ENCODE assay signal across 20 mouse cellular contexts in genomic region chr6:127641077-127641801, GRCm38 (mm10).
DNase-seq lines count a peak whose midpoint lies in the region; ATAC-seq lines count a peak whose summit lies in the region.
"Had no signal": no experiment of that assay in that cellular context is flagged by ENCODE, and none has a peak within 500 bp of the region (broad histone marks: within the 10 kb centered on the region; RNA-seq: fewer than 3 reads in every experiment).

No protein-coding gene starts in this region.

- no peak overlapping the region for H3K27ac ChIP-seq in heart, embryonic 12.5 days (ENCODE audit: poor library complexity, severe bottlenecking)
- no peak overlapping the region for H3K27ac ChIP-seq in stomach, embryonic 14.5 days (ENCODE audit: low read length)
- no peak overlapping the region for H3K27ac ChIP-seq in limb, embryonic 10.5 days
- H3K27ac ChIP-seq: embryonic facial prominence, embryonic 15.5 days; lung, embryonic 15.5 days; midbrain, embryonic 15.5 days; neural tube, embryonic 15.5 days had no signal

- H3K9me3 ChIP-seq in heart, embryonic 12.5 days (replicated peaks) = no peaks in the 10 kb centered on the region
- H3K9me3 ChIP-seq in stomach, embryonic 14.5 days (ENCODE audit: control insufficient read depth, low read depth, low read length) = no peaks in the 10 kb centered on the region
- no peaks in the 10 kb centered on the region for H3K9me3 ChIP-seq in limb, embryonic 10.5 days (replicated peaks)
- H3K9me3 ChIP-seq: embryonic facial prominence, embryonic 15.5 days; lung, embryonic 15.5 days; megakaryocyte, embryonic 14.5 days; midbrain, embryonic 15.5 days; neural tube, embryonic 15.5 days had no signal

- no peak overlapping the region for H3K4me2 ChIP-seq in heart, embryonic 12.5 days
- no peak overlapping the region for H3K4me2 ChIP-seq in stomach, embryonic 14.5 days (replicated peaks; ENCODE audit: low read depth, low read length)
- H3K4me2 ChIP-seq: embryonic facial prominence, embryonic 15.5 days; liver, embryonic 11.5 days; lung, embryonic 15.5 days; midbrain, embryonic 15.5 days; neural tube, embryonic 15.5 days had no signal

- WGBS in heart, embryonic 12.5 days = 38% methylated on average over 8 of the region's 8 CpGs
- WGBS in stomach, embryonic 14.5 days = 46% methylated on average over 8 of the region's 8 CpGs
- 73% methylated on average over 8 of the region's 8 CpGs for WGBS in limb, embryonic 10.5 days

- ATAC-seq in heart, embryonic 12.5 days (ENCODE audit: insufficient number of reproducible peaks, low FRiP score) = 0 out of 2 replicates have a peak, but pooled peaks have one; percentile 48
- ATAC-seq in stomach, embryonic 14.5 days (ENCODE audit: insufficient number of reproducible peaks, insufficient read depth, low FRiP score, low read depth) = 0 out of 2 replicates have a peak, but pooled peaks have one; percentile 21
- ATAC-seq: midbrain, embryonic 15.5 days had no signal

- H3K36me3 ChIP-seq in heart, embryonic 12.5 days = no peaks in the 10 kb centered on the region
- H3K36me3 ChIP-seq in stomach, embryonic 14.5 days (ENCODE audit: control insufficient read depth, insufficient read depth, low read length) = no peaks in the 10 kb centered on the region
- H3K36me3 ChIP-seq in limb, embryonic 10.5 days = no peaks in the 10 kb centered on the region
- H3K36me3 ChIP-seq: embryonic facial prominence, embryonic 15.5 days; lung, embryonic 15.5 days; midbrain, embryonic 15.5 days; neural tube, embryonic 15.5 days had no signal

- 0 out of 2 replicates have a peak, but pooled peaks cover 9% of the 10 kb centered on the region for H3K27me3 ChIP-seq in heart, embryonic 12.5 days (replicated peaks)
- no peaks in the 10 kb centered on the region for H3K27me3 ChIP-seq in stomach, embryonic 14.5 days (ENCODE audit: control insufficient read depth, insufficient read depth, low read length)
- no peaks in the 10 kb centered on the region for H3K27me3 ChIP-seq in limb, embryonic 10.5 days (ENCODE audit: low read depth, poor library complexity, severe bottlenecking)
- H3K27me3 ChIP-seq: embryonic facial prominence, embryonic 15.5 days; lung, embryonic 15.5 days; midbrain, embryonic 15.5 days; neural tube, embryonic 15.5 days had no signal

- no peak overlapping the region for H3K4me3 ChIP-seq in heart, embryonic 12.5 days
- H3K4me3 ChIP-seq in stomach, embryonic 14.5 days (ENCODE audit: low read depth, low read length) = no peak overlapping the region
- H3K4me3 ChIP-seq in limb, embryonic 10.5 days = no peak overlapping the region
- H3K4me3 ChIP-seq: embryonic facial prominence, embryonic 15.5 days; lung, embryonic 15.5 days; megakaryocyte, embryonic 14.5 days; midbrain, embryonic 15.5 days; neural tube, embryonic 15.5 days had no signal

- peaks cover 31% of the 10 kb centered on the region for H3K4me1 ChIP-seq in heart, embryonic 12.5 days (replicated peaks)
- no peaks in the 10 kb centered on the region; the same call in 1 of the 2 replicates for H3K4me1 ChIP-seq in stomach, embryonic 14.5 days (ENCODE audit: control insufficient read depth, insufficient read depth, low read length)
- no peaks in the 10 kb centered on the region for H3K4me1 ChIP-seq in limb, embryonic 10.5 days
- H3K4me1 ChIP-seq: embryonic facial prominence, embryonic 15.5 days; lung, embryonic 15.5 days; neural tube, embryonic 15.5 days had no signal

- no peak for DNase-seq in heart, adult 11 months
- DNase-seq in lung, postnatal 36 days = peak; percentile 40
- no peak for DNase-seq in lung, postnatal 10 days
- peak; percentile 88 for DNase-seq in NIH3T3 (ENCODE audit: low read depth)
- DNase-seq in limb, embryonic 10.5 days (ENCODE audit: low spot score) = no peak
- DNase-seq: adrenal gland, adult 2 months; cerebellum, postnatal 14 days; kidney, postnatal 36 days; layer of hippocampus, adult 9-11 months; right cerebral cortex, postnatal 14 days; spleen, adult 18-20 months; thymus, adult 2 months had no signal

- no peak overlapping the region for H3K9ac ChIP-seq in heart, embryonic 12.5 days
- no peak overlapping the region for H3K9ac ChIP-seq in stomach, embryonic 14.5 days (replicated peaks; ENCODE audit: low read depth, low read length)
- H3K9ac ChIP-seq: embryonic facial prominence, embryonic 15.5 days; lung, embryonic 15.5 days; midbrain, embryonic 15.5 days; neural tube, embryonic 15.5 days had no signal

Comparison
In these comparisons a context has a peak if more than half of its experiments do, and no peak if none do; other contexts are left out.
1. DNase-seq: peak in lung, postnatal 36 days (single experiment) and NIH3T3 (single experiment); none in heart, adult 11 months (single experiment), lung, postnatal 10 days (single experiment) and limb, embryonic 10.5 days (single experiment).